Mouse (Mus musculus) midbrain, embryonic 11.5 days (tissue): ENCODE measurements around the gene Aldh3b3. TPM values are rescaled to one million over a fixed set of nuclear protein-coding genes. Genes with fewer than 3 reads are reported as not detected.

Source experiments
- ATAC-seq: fragments of 200-750 bp; cut with Nextera tagmentation; 2 replicates; pipeline ENCODE4 v1.8.0; 2017; ENCODE audit warnings: moderate TSS enrichment, moderate library complexity; ENCODE audit not compliant: low FRiP score
- DNase-seq: peaks from one replicate; pipeline ENCODE4 v3.0.0; 2015; ENCODE audit warnings: low spot score; ENCODE audit errors: missing footprints
- H3K27ac ChIP-seq: fragments of 300-500 bp; sonication (generic); 2 replicates; pipeline ENCODE4 v1.5.1; 2014; ENCODE audit warnings: low read depth, low read length
- H3K27me3 ChIP-seq: fragments of 300-500 bp; sonication (generic); 2 replicates; pipeline ENCODE4 v1.6.1; 2014; ENCODE audit warnings: mild to moderate bottlenecking, low read length, moderate library complexity, mixed read lengths; ENCODE audit not compliant: control insufficient read depth, insufficient read depth
- H3K36me3 ChIP-seq: fragments of 300-500 bp; sonication (generic); 2 replicates; pipeline ENCODE4 v1.6.1; 2014; ENCODE audit warnings: mild to moderate bottlenecking, low read length, moderate library complexity, mixed read lengths; ENCODE audit not compliant: control insufficient read depth, insufficient read depth
- H3K4me1 ChIP-seq: fragments of 300-500 bp; sonication (generic); 2 replicates; pipeline ENCODE4 v1.6.1; 2014; ENCODE audit warnings: low read length; ENCODE audit not compliant: control insufficient read depth, insufficient read depth
- H3K4me2 ChIP-seq: fragments of 300-500 bp; sonication (generic); 2 replicates; pipeline ENCODE4 v1.6.1; 2014; ENCODE audit warnings: mild to moderate bottlenecking, moderate library complexity
- H3K4me3 ChIP-seq: fragments of 300-500 bp; sonication (generic); 2 replicates; pipeline ENCODE4 v1.5.1; 2014; ENCODE audit warnings: low read depth, low read length
- H3K9ac ChIP-seq: fragments of 300-500 bp; sonication (generic); 2 replicates; pipeline ENCODE4 v1.6.1; 2014; ENCODE audit warnings: low read length
- H3K9me3 ChIP-seq: fragments of 300-500 bp; sonication (generic); 2 replicates; pipeline ENCODE4 v1.6.1; 2016; ENCODE audit warnings: low read length; ENCODE audit not compliant: control insufficient read depth
- WGBS: fragments of 180-500 bp; shearing (Covaris S2); extraction: QIAGEN DNeasy Blood & Tissue Kit; methylation state at CpG from one replicate; pipeline ENCODE4 v1.1.7; 2014; 5-methylcytosine and 5-hydroxymethylcytosine counted together
- polyA plus RNA-seq: library from polyadenylated mRNA; unstranded; fragments of >200 nt; fragmentation: Nextera tagmentation; extraction: Ambion mirVana; gene quantifications from 2 replicates; pipeline ENCODE4 v1.2.1, GENCODE M21; 2014

Gene Aldh3b3
- polyA plus RNA-seq, result not detected in 2 replicates

GRCm38 (mm10) chr19:3958470-3958869 lies at the start of gene Aldh3b3:
Aldh3b3 (plus strand) TSS chr19:3958645.
- H3K27ac ChIP-seq, result no peak within 1 kb of the TSS
- ATAC-seq (no peak), DNase-seq (no peak)
- no peaks in the 10 kb centered on the region for H3K36me3 ChIP-seq
- no peaks in the 10 kb centered on the region for H3K4me1 ChIP-seq
- no peak within 1 kb of the TSS for H3K4me2 ChIP-seq
- WGBS, result 79% methylated on average over 4 of the region's 4 CpGs
- no peaks in the 10 kb centered on the region for H3K27me3 ChIP-seq
- H3K9me3 ChIP-seq, result no peaks in the 10 kb centered on the region
- no peak within 1 kb of the TSS for H3K9ac ChIP-seq
- H3K4me3 ChIP-seq, result no peak within 1 kb of the TSS

GRCm38 (mm10) chr19:3910206-3910605 lies 48.2 kb upstream of the Aldh3b3 start:
- Histone ChIP-seq H3K9ac (no peak overlapping the region), H3K27me3 (no peaks in the 10 kb centered on the region; the same call in 1 of the 2 replicates), H3K36me3 (peaks cover 10% of the 10 kb centered on the region; the same call in 1 of the 2 replicates), H3K27ac (no peak overlapping the region), H3K4me1 (peaks cover 22% of the 10 kb centered on the region), H3K4me2 (no peak overlapping the region), H3K9me3 (no peaks in the 10 kb centered on the region), H3K4me3 (no peak overlapping the region)
- no peak for ATAC-seq
- 81% methylated on average over 5 of the region's 5 CpGs for WGBS
- peak; percentile 23 for DNase-seq

- Histone ChIP-seq H3K27me3 (no peaks in the 10 kb centered on the region), H3K9ac (peak within 1 kb of the TSS; percentile 69), H3K36me3 (peaks cover 10% of the 10 kb centered on the region; the same call in 1 of the 2 replicates), H3K4me2 (peak within 1 kb of the TSS; percentile 68), H3K9me3 (no peaks in the 10 kb centered on the region), H3K4me3 (peak within 1 kb of the TSS; percentile 67), H3K4me1 (peaks cover 11% of the 10 kb centered on the region), H3K27ac (peak within 1 kb of the TSS; percentile 71)
- DNase-seq (peak; percentile 98), ATAC-seq (peak; percentile 98)
- WGBS, result under 1% methylated on average over 43 of the region's 43 CpGs
Measured at GRCm38 (mm10) chr19:3912337-3913204, 45.9 kb upstream of the Aldh3b3 start, which contains the start of gene Ndufs8. Ndufs8 (minus strand) TSS chr19:3912774.

- Histone ChIP-seq H3K4me3 (peak overlapping the region; percentile 67), H3K9ac (peak overlapping the region; percentile 68; the same call in 1 of the 2 replicates), H3K36me3 (peaks cover 2% of the 10 kb centered on the region; the same call in 1 of the 2 replicates), H3K27ac (no peak overlapping the region), H3K4me2 (peak overlapping the region; percentile 57), H3K4me1 (peaks cover 11% of the 10 kb centered on the region), H3K9me3 (no peaks in the 10 kb centered on the region), H3K27me3 (no peaks in the 10 kb centered on the region)
- WGBS, result 89% methylated on average over 8 of the region's 8 CpGs
- ATAC-seq (no peak), DNase-seq (peak; percentile 75)
Measured at GRCm38 (mm10) chr19:3913692-3914091, 44.8 kb upstream of the Aldh3b3 start.

- DNase-seq (no peak), ATAC-seq (no peak)
- no peak overlapping the region for H3K9ac ChIP-seq
- no peak overlapping the region for H3K27ac ChIP-seq
- WGBS, result 97% methylated on average over 5 of the region's 5 CpGs
- no peaks in the 10 kb centered on the region for H3K27me3 ChIP-seq
- no peaks in the 10 kb centered on the region for H3K9me3 ChIP-seq
- H3K36me3 ChIP-seq, result no peaks in the 10 kb centered on the region
- peaks cover 11% of the 10 kb centered on the region for H3K4me1 ChIP-seq
- no peak overlapping the region for H3K4me3 ChIP-seq
- H3K4me2 ChIP-seq, result no peak overlapping the region
Measured at GRCm38 (mm10) chr19:3914535-3914934, 43.9 kb upstream of the Aldh3b3 start.

- Histone ChIP-seq H3K9me3 (no peaks in the 10 kb centered on the region), H3K4me3 (no peak overlapping the region), H3K36me3 (no peaks in the 10 kb centered on the region), H3K9ac (no peak overlapping the region), H3K27me3 (no peaks in the 10 kb centered on the region), H3K27ac (no peak overlapping the region), H3K4me2 (no peak overlapping the region), H3K4me1 (peaks cover 10% of the 10 kb centered on the region)
- WGBS, result 77% methylated on average over 11 of the region's 11 CpGs
- ATAC-seq, result no peak
- DNase-seq, result peak; percentile 53
Measured at GRCm38 (mm10) chr19:3916727-3917126, 41.7 kb upstream of the Aldh3b3 start.

GRCm38 (mm10) chr19:3919928-3920327 lies 38.5 kb upstream of the Aldh3b3 start:
- peak; percentile 21 for DNase-seq
- no peak overlapping the region for H3K4me3 ChIP-seq
- no peak overlapping the region for H3K4me2 ChIP-seq
- no peaks in the 10 kb centered on the region for H3K9me3 ChIP-seq
- ATAC-seq, result no peak
- no peak overlapping the region for H3K9ac ChIP-seq
- H3K27me3 ChIP-seq, result no peaks in the 10 kb centered on the region
- no peak overlapping the region for H3K27ac ChIP-seq
- no peaks in the 10 kb centered on the region; the same call in 1 of the 2 replicates for H3K4me1 ChIP-seq
- H3K36me3 ChIP-seq, result no peaks in the 10 kb centered on the region

- no peaks in the 10 kb centered on the region for H3K9me3 ChIP-seq
- no peak overlapping the region for H3K27ac ChIP-seq
- H3K4me2 ChIP-seq, result no peak overlapping the region
- H3K4me3 ChIP-seq, result no peak overlapping the region
- H3K27me3 ChIP-seq, result no peaks in the 10 kb centered on the region
- 54% methylated on average over 10 of the region's 10 CpGs for WGBS
- DNase-seq, result peak; percentile 47
- H3K36me3 ChIP-seq, result no peaks in the 10 kb centered on the region
- ATAC-seq, result no peak
- no peaks in the 10 kb centered on the region; the same call in 1 of the 2 replicates for H3K4me1 ChIP-seq
- H3K9ac ChIP-seq, result no peak overlapping the region
Measured at GRCm38 (mm10) chr19:3922661-3923371, 35.6 kb upstream of the Aldh3b3 start.

- no peak for ATAC-seq
- H3K4me3 ChIP-seq, result no peak overlapping the region
Measured at GRCm38 (mm10) chr19:3923586-3923985, 34.9 kb upstream of the Aldh3b3 start.

More at GRCm38 (mm10) chr19:3923586-3923985, 34.9 kb upstream of the Aldh3b3 start:
- H3K27ac ChIP-seq, result no peak overlapping the region
- no peaks in the 10 kb centered on the region for H3K36me3 ChIP-seq
- no peaks in the 10 kb centered on the region for H3K27me3 ChIP-seq
- WGBS, result 54% methylated on average over 13 of the region's 13 CpGs
- no peak overlapping the region for H3K4me2 ChIP-seq
- peak; percentile 84 for DNase-seq
- H3K4me1 ChIP-seq, result no peaks in the 10 kb centered on the region; the same call in 1 of the 2 replicates
- H3K9ac ChIP-seq, result no peak overlapping the region
- H3K9me3 ChIP-seq, result no peaks in the 10 kb centered on the region
